Mouse (Mus musculus): ENCODE data around the gene Terf2. TPM values are rescaled to one million over a fixed set of nuclear protein-coding genes. Genes with fewer than 3 reads are reported as not detected.
A peak's percentile ranks its signal among the peaks of the same experiment; 100 is the strongest.

Terf2 gene
- total RNA-seq (2014; rRNA removed), result 28.9 and 31.2 TPM in 2 replicates
- 18.9 and 24.2 TPM in 2 replicates for polyA plus RNA-seq (2015; fragmentation: Nextera tagmentation; extraction: Ambion mirVana)

GRCm38 (mm10) chr8:107096366-107097036, at the start of gene Terf2:
Gene Terf2 (minus strand): TSS chr8:107096547.
- peak within 1 kb of the TSS; percentile 77 for H3K9ac ChIP-seq
- DNase-seq (peak; percentile 97), ATAC-seq (peak; percentile 98)
- no peaks in the 10 kb centered on the region for H3K27me3 ChIP-seq (ENCODE audit: insufficient read depth, low read length)
- no peaks in the 10 kb centered on the region for H3K9me3 ChIP-seq (ENCODE audit: low read length)
- peaks cover 8% of the 10 kb centered on the region; the same call in 1 of the 2 replicates for H3K4me1 ChIP-seq (ENCODE audit: insufficient read depth)
- peak within 1 kb of the TSS; percentile 89 for H3K27ac ChIP-seq (ENCODE audit: low read depth, low read length)
- TF ChIP-seq CTCF (IDR thresholded peaks at IDR 0.05; ENCODE audit: low read depth), result no peak
- H3K36me3 ChIP-seq (ENCODE audit: insufficient read depth), result 0 out of 2 replicates have a peak, but pooled peaks cover 5% of the 10 kb centered on the region
- peak within 1 kb of the TSS; percentile 74 for H3K4me3 ChIP-seq (ENCODE audit: low read depth, low read length)
- WGBS, result 4% methylated on average over 38 of the region's 39 CpGs
- peak within 1 kb of the TSS; percentile 59 for H3K4me2 ChIP-seq (ENCODE audit: low read depth)

DNA sequence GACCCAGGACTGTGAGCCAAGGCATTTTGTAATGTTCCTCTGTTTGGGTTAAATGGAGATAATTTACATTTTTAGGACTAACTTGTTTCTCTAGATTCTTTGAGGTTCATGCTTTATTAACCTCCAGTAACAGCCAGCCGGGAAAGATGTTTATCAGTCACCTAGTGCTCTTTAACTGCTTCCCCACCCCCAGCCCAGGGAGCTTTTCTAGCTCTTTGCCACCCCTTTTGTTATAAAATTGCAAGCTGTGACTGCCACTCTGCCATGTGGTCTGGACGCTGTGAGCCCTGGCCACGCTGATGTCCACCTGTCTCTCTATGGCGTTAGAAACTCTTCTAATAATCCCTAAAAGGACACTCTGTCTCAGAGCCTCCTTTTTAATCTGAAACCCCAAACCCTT, 47.2 kb upstream of the Terf2 start:
- DNase-seq, result no peak
- H3K9ac ChIP-seq, result no peak overlapping the region
- H3K4me3 ChIP-seq (ENCODE audit: low read depth, low read length), result no peak overlapping the region
- no peaks in the 10 kb centered on the region for H3K36me3 ChIP-seq (ENCODE audit: insufficient read depth)
- no peak for ATAC-seq
- no peaks in the 10 kb centered on the region for H3K27me3 ChIP-seq (ENCODE audit: insufficient read depth, low read length)
- TF ChIP-seq CTCF (IDR thresholded peaks at IDR 0.05; ENCODE audit: low read depth), result no peak
- H3K4me1 ChIP-seq (ENCODE audit: insufficient read depth), result no peaks in the 10 kb centered on the region
- H3K4me2 ChIP-seq (ENCODE audit: low read depth), result no peak overlapping the region
- no peaks in the 10 kb centered on the region for H3K9me3 ChIP-seq (ENCODE audit: low read length)
- no peak overlapping the region for H3K27ac ChIP-seq (ENCODE audit: low read depth, low read length)
- 38% methylated on average over 4 of the region's 4 CpGs for WGBS

GRCm38 (mm10) chr8:107142539-107142938, 46.2 kb upstream of the Terf2 start:
- H3K36me3 ChIP-seq (ENCODE audit: insufficient read depth), result no peaks in the 10 kb centered on the region
- no peaks in the 10 kb centered on the region for H3K4me1 ChIP-seq (ENCODE audit: insufficient read depth)
- no peaks in the 10 kb centered on the region for H3K27me3 ChIP-seq (ENCODE audit: insufficient read depth, low read length)
- no peak overlapping the region for H3K4me3 ChIP-seq (ENCODE audit: low read depth, low read length)
- no peak overlapping the region for H3K27ac ChIP-seq (ENCODE audit: low read depth, low read length)
- H3K9me3 ChIP-seq (ENCODE audit: low read length), result no peaks in the 10 kb centered on the region
- DNase-seq (no peak), ATAC-seq (no peak)
- no peak overlapping the region for H3K4me2 ChIP-seq (ENCODE audit: low read depth)
- no peak overlapping the region for H3K9ac ChIP-seq
- no peak for TF ChIP-seq CTCF (IDR thresholded peaks at IDR 0.05; ENCODE audit: low read depth)
- WGBS, result 94% methylated on average over 4 of the region's 4 CpGs

GRCm38 (mm10) chr8:107139704-107140470, 43.5 kb upstream of the Terf2 start:
- Histone ChIP-seq H3K27ac (ENCODE audit: low read depth, low read length) (no peak overlapping the region), H3K4me3 (ENCODE audit: low read depth, low read length) (no peak overlapping the region), H3K4me1 (ENCODE audit: insufficient read depth) (no peaks in the 10 kb centered on the region), H3K9ac (no peak overlapping the region), H3K36me3 (ENCODE audit: insufficient read depth) (no peaks in the 10 kb centered on the region), H3K4me2 (ENCODE audit: low read depth) (no peak overlapping the region), H3K27me3 (ENCODE audit: insufficient read depth, low read length) (no peaks in the 10 kb centered on the region), H3K9me3 (ENCODE audit: low read length) (no peaks in the 10 kb centered on the region)
- ATAC-seq, result peak; percentile 54; the same call in 1 of the 2 replicates
- TF ChIP-seq CTCF (IDR thresholded peaks at IDR 0.05; ENCODE audit: low read depth), result no peak
- DNase-seq, result no peak
- WGBS, result 44% methylated on average over 13 of the region's 13 CpGs

DNA sequence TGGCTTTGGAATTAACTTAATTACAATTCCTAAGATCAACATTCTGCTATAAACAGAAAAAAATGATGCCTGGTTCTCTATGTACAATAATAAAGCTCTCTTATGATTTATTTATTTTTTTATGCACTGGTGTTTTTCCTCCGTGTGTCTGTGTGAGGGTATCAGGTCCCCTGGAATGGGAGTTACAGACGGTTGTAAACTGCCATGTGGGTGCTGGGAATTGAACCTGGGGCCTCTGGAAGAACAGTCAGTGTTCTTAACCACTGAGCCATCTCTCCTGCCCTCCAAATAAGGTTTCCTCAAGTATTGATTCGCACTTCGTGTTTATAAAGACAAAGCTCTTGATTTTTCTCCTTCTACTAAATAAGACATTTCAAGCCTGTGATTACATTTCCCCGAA, 42.0 kb upstream of the Terf2 start:
- WGBS, result 95% methylated on average over 5 of the region's 5 CpGs
- H3K27me3 ChIP-seq (ENCODE audit: insufficient read depth, low read length), result no peaks in the 10 kb centered on the region

GRCm38 (mm10) chr8:107137591-107137990, 41.2 kb upstream of the Terf2 start:
- no peak overlapping the region for H3K27ac ChIP-seq (ENCODE audit: low read depth, low read length)
- no peak overlapping the region for H3K4me2 ChIP-seq (ENCODE audit: low read depth)
- no peaks in the 10 kb centered on the region for H3K9me3 ChIP-seq (ENCODE audit: low read length)
- H3K36me3 ChIP-seq (ENCODE audit: insufficient read depth), result no peaks in the 10 kb centered on the region
- ATAC-seq, result no peak
- H3K27me3 ChIP-seq (ENCODE audit: insufficient read depth, low read length), result no peaks in the 10 kb centered on the region
- no peak for TF ChIP-seq CTCF (IDR thresholded peaks at IDR 0.05; ENCODE audit: low read depth)
- no peak for DNase-seq
- no peak overlapping the region for H3K4me3 ChIP-seq (ENCODE audit: low read depth, low read length)
- WGBS, result 84% methylated on average over 6 of the region's 6 CpGs
- no peak overlapping the region for H3K9ac ChIP-seq
- H3K4me1 ChIP-seq (ENCODE audit: insufficient read depth), result no peaks in the 10 kb centered on the region

More for the DNA sequence above, 42.0 kb upstream of the Terf2 start:
- no peaks in the 10 kb centered on the region for H3K36me3 ChIP-seq (ENCODE audit: insufficient read depth)
- DNase-seq, result no peak
- no peak overlapping the region for H3K9ac ChIP-seq
- ATAC-seq, result no peak
- no peaks in the 10 kb centered on the region for H3K9me3 ChIP-seq (ENCODE audit: low read length)
- no peak overlapping the region for H3K27ac ChIP-seq (ENCODE audit: low read depth, low read length)
- H3K4me1 ChIP-seq (ENCODE audit: insufficient read depth), result no peaks in the 10 kb centered on the region
- TF ChIP-seq CTCF (IDR thresholded peaks at IDR 0.05; ENCODE audit: low read depth), result no peak
- no peak overlapping the region for H3K4me3 ChIP-seq (ENCODE audit: low read depth, low read length)
- H3K4me2 ChIP-seq (ENCODE audit: low read depth), result no peak overlapping the region
